Mouse (Mus musculus) spleen, postnatal 4 days (tissue): ENCODE measurements around the gene Cdc37.
A peak's percentile ranks its signal among the peaks of the same experiment; 100 is the strongest.
"Not testable (repeated sequence)": the region's sequence is repeated elsewhere in the genome, so short reads cannot be mapped to it uniquely, and the experiment has no call there.

ENCODE experiments used
- DNase-seq, 2 experiments: peaks; one replicate each; pipeline ENCODE4 v3.0.0; 2022; ENCODE audit warnings: low spot score in 2 of 2

Gene Cdc37

GRCm38 (mm10) chr9:21149654-21150419 is at the start of gene Cdc37:
Cdc37 (minus strand) TSS chr9:21149982.
- DNase-seq = peak; percentile 90 to 95

DNA sequence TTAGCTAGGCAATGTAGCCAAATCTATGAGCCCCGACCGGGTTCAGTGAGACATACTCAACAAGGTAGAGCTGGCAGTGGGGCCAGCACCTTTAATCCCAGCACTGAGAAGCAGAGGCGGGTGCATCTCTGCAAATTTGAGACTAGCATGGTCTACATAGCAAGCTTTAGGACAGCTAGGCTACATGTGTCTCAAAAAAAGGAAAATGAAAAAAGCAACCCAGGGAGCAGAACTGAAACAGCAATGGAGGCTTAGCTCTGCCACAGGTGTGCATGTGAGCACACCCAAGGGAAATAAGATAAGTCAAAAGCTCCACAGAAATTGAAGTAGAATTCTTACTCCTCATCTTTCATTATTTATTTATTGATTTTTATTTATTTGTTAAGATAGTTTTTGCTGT is 49.2 kb upstream of the Cdc37 start:
- DNase-seq = no peak

GRCm38 (mm10) chr9:21197981-21198380 is 48.2 kb upstream of the Cdc37 start:
- no peak for DNase-seq

- DNase-seq = no peak
Observed at GRCm38 (mm10) chr9:21196521-21197433, 47.0 kb upstream of the Cdc37 start.

GRCm38 (mm10) chr9:21195736-21196505 is 46.1 kb upstream of the Cdc37 start:
- not testable (repeated sequence) for DNase-seq

DNA sequence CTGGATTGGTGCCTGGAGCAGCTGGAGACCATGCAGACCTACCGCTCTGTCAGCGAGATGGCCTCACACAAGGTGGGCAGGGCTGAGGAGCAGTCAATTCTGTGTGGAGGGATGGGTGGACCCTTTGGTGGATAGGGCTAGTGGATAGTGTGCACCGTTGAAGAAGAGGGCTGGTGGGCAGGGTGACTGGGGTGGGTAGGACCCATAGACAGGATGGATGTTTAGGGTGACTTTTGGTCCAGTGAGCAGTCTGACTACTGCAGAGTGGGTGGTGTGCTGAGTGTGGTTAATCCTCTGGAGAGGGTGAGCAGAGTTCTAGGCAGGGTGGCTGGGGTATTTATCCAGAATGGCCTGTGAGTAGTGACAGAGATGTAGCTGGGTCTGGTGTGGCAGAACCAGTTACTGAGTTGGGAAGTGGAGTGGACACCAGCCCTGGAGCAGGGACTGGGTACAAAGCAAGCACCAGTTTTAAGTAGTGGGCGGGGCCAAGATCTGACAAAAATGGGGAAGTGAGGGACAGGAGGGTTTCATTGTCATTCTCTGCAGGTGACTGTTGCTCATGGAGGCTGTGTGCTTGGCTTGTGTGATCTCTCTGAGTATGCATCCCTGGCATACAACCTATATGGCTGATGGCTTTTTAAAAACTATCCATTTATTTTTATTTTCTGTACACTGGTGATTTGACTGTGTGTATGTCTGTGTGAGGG is 45.2 kb upstream of the Cdc37 start:
- peak in 1 of 2 experiments; percentile 63 for DNase-seq

DNA sequence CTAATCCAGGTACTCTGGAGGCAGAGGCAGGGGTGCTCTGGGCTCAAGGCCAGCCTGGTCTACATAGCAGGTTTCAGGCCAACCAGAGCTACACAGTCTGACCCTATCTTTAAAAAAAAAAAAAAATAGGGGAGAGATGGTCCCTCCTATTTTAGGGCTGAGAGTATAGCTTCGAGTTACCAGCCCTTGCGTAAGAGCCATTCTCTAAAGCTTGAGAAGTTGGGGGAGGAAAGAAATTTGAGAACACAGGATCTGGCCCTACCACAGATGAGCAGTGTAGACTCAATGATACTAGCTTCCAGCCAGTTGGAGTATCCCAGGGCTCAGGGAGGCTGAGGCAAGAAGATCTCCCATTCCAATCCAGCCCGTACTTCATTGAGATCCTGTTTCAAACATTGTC is 44.0 kb upstream of the Cdc37 start:
- no peak for DNase-seq

- no peak for DNase-seq
Observed at GRCm38 (mm10) chr9:21190670-21191069, 40.9 kb upstream of the Cdc37 start.

GRCm38 (mm10) chr9:21189905-21190304 is 40.1 kb upstream of the Cdc37 start:
- no peak for DNase-seq

DNA sequence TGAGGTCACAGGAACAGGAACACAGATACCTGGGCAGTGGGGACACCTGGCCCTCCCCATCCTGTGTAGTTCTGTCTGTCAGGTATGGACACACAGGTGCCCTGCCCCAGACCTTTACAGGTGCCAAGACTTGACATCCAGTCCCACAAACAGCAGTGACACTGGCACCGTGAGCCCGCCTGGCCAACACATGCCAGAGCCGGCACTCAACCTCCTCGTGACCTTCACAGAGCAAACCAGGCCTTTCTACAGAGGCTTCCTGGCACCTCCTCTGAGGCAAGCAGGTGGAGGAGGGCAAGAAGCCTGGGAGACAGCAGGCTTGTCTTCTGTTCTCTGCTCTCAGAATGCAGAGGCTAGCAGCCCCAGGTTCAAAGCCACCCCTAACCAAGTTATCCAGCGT is 35.7 kb upstream of the Cdc37 start:
- no peak for DNase-seq

DNA sequence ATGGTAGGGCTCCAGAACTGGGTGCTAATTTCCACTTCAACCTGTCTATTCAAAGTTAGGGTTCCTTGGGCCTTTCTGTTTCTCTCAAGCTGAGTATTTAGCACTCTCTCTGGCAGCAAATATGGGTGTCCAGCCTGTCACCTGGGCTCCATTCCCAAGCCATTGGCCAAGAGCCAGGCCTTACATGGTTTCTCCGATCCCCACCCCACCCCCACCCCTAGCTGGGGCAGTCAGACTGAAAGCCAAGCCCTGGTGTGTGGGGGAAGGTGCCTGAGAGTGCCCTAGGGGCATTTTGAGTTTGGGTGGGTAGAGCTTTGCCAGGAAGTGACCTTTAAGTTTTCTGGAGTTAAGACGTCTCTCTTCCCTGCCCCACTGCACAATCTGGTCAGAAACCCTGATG is 35.0 kb upstream of the Cdc37 start:
- no peak for DNase-seq

DNA sequence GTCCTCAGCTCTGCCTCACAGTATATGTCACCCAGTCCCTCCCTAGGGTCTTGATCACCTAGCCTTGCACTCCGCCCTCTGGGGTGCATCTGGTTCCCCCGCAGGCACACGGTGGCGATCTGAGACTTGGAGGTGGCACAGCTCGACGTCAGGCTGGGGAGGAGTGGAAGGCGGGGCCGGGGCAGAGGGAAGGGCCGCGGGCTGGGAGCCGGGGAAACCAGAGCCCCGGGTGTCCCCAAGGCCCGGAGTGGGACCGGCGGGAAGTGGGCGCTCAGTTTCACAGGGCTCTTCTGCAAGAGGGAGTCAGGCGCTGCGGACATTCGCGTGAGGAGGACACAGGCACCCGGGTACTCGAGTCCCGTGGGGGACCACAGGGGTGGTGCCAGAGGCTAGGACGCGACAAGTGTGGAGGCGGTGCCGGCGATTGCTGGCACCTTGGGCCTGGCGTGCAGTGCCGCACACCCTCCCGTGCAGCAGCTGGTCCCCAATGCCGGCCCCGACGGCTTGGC is 34.2 kb upstream of the Cdc37 start:
- peak; percentile 72 to 87 for DNase-seq

GRCm38 (mm10) chr9:21183421-21183820 is 33.6 kb upstream of the Cdc37 start:
- no peak for DNase-seq

GRCm38 (mm10) chr9:21181421-21182220 is 31.8 kb upstream of the Cdc37 start:
- peak in 1 of 2 experiments; percentile 73 for DNase-seq

DNA sequence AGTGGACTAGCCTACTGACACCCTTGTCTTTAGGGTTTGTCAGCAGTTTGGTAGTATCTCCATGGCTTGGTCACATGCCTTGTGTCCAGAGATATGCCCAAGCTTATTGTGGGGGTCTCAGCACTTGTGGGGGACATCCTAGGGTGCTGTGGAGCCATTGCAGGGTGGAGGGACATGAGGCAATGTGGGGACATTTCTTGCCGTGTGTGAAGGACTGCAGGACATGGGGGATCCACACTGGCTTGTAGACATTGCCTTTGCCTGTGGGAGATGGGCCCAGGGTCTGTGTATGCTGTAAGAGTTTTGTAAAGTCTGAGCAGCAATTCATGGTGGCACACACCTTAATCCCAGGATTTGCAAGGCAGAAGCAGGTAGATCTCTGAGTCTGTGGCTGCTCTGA is 31.1 kb upstream of the Cdc37 start:
- DNase-seq = no peak

GRCm38 (mm10) chr9:21180402-21180801 is 30.6 kb upstream of the Cdc37 start:
- DNase-seq = no peak

GRCm38 (mm10) chr9:21172364-21172763 is 22.6 kb upstream of the Cdc37 start:
- DNase-seq = no peak

- DNase-seq = no peak
Observed at GRCm38 (mm10) chr9:21169157-21169556, 19.4 kb upstream of the Cdc37 start.

GRCm38 (mm10) chr9:21168161-21169123 is 18.7 kb upstream of the Cdc37 start:
- DNase-seq = peak; percentile 81 to 93
